Mouse (Mus musculus) testis, postnatal 10 days (tissue): ENCODE measurements around the gene Sema3e.

Experiments
- DNase-seq: peaks from one replicate; pipeline ENCODE4 v3.0.0; 2021; ENCODE audit warnings: low spot score

Gene Sema3e

GRCm38 (mm10) chr5:14025205-14026124 is at the start of gene Sema3e:
Gene Sema3e, plus strand, starts transcription at chr5:14025276.
- DNase-seq: peak; percentile 50

DNA sequence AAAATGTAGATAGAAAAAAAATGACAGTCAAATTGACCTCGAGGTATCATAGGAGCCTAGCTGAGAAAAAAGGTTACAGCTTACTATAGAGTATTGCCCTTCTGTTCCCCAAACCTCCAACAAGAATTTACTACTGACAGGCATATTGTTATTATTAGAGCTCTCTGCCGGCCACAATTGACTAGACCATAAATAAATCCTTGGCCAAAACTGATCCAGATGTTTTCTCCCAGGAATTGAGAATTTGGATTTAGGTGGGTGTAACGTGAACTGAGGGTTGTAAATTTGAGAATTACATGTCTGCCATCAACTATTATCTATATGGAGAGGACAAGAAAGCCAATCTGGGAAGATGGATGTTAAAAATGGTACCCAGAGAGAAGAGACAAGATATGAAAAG is 47.5 kb upstream of the Sema3e start:
- DNase-seq: no peak

GRCm38 (mm10) chr5:13979156-13979555 is 45.9 kb upstream of the Sema3e start:
- DNase-seq: no peak

- DNase-seq: no peak
These were observed 42.5 kb upstream of the Sema3e start for GRCm38 (mm10) chr5:13982417-13983054.

GRCm38 (mm10) chr5:13983608-13984007 is 41.5 kb upstream of the Sema3e start:
- no peak for DNase-seq

DNA sequence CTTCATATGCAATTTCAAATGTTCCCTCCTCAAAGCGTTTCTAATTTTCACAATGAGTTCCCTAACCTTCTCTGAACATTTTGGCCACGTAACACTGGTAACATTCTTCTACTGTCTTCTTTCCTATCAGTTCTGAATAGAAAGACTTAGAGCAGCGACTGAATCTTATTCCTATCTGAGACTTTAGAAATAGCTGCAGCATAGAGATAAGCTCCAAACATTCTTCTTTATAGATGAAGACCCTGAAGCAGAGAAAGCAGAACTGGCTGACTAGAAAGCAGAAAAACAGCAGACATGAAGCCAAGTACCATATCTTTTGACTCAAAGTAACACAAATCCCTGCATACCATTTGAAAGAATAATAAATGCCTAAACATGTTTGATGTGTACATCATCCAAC is 39.4 kb upstream of the Sema3e start:
- DNase-seq: no peak

DNA sequence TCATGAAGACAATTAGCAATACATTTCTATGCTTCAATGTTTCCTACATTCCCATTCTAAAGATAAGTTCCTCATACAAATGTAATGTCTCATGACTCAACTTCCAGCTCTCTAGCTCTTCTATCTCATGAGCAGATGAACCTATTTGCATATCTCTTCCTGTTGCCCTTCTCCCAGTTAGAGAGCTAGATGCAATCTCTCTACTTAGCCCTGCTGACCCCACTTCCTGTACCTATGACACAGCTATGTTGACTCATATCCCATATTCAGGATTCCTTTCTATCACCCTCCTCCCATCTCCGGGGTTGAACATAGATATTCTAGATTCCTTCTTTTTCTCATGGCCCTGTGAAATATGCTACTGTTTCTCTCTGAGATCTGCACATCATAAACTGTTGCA is 38.0 kb upstream of the Sema3e start:
- no peak for DNase-seq

DNA sequence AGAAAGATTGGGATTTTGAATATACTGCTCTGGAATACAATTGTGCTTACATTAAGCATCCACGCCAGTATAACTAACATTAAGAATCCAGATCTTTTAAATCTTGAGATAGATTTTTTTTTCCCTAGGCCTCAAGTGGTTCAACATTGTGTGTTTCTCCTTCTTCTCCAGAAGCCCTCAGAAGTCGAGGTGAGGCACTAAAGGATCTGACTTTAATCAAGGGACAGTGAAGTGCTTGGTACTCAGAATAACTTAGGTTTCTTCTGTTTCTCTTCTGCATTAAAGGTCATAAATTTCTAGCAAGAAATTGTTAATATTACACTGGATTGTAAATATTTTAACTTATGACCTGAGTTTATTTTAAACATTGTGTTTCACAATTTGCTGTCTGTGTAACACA is 37.1 kb upstream of the Sema3e start:
- no peak for DNase-seq

- DNase-seq: no peak
These were observed 32.2 kb upstream of the Sema3e start for GRCm38 (mm10) chr5:13992734-13993396.

GRCm38 (mm10) chr5:14028341-14028740 is 3.3 kb downstream of the Sema3e start:
- DNase-seq: no peak

- no peak for DNase-seq
These were observed 5.7 kb downstream of the Sema3e start for GRCm38 (mm10) chr5:14030796-14031195.

GRCm38 (mm10) chr5:14032056-14032455 is 7.0 kb downstream of the Sema3e start:
- no peak for DNase-seq

DNA sequence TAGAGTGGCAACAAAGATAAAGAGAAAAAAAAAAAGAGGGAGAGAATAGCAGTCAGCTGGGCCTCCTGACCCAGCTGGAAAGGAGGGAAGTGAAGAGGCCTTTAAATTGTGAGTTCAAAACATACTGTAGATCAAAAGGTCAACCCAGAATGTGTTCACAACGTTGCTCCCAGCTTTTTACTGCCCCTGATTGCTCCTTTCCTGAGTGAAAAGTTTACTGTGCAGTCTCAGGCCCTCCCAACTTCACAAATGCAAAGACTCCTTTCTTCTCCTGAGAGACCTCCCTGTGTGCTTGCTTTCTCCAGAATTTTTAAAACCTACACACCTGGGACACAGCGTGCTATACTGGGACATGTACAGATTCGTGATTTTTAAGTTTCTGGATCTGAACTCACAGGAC is 8.2 kb downstream of the Sema3e start:
- DNase-seq: no peak

- DNase-seq: no peak
These were observed 13.9 kb downstream of the Sema3e start for GRCm38 (mm10) chr5:14038813-14039496.

DNA sequence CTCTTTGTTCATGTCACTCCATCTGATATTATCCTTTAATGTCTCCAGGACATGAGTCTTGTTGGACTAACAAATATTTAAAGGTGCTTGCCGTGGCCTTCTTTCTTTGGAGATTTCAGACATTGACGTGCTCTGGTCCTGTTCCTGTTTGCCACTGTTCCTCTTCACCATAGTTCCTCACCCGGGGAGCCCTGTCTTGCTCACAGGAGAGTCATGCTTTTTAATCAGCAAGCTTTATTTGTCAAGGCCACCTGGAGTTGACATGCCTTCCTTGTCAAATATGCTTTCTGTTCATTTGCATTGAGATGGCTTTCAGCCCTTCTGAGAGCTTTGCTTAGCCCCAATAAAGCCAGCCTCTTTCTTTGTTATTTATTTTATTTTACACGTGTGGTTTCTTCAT is 15.1 kb downstream of the Sema3e start:
- no peak for DNase-seq

GRCm38 (mm10) chr5:14043116-14043515 is 18.0 kb downstream of the Sema3e start:
- DNase-seq: no peak

DNA sequence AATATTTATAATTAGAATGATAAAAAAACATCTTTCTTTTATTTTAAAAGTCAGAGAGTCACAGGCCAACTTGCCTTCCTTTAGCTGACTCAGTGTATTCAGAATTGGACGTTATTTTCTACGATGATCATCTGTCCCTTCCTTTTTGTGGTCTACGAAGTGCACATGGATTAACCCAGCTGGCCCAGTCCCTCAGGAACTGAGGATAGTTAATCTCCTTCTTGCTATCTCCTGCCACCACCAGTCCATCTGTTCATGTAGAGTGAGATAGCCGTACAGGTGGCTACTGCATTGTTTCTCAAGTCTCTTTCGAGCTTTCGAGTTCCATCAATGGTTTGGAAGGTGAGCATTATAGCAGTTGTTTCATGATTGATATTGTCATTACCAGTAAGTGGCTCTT is 18.9 kb downstream of the Sema3e start:
- DNase-seq: no peak

- DNase-seq: no peak
These were observed 23.6 kb downstream of the Sema3e start for GRCm38 (mm10) chr5:14048660-14049059.

DNA sequence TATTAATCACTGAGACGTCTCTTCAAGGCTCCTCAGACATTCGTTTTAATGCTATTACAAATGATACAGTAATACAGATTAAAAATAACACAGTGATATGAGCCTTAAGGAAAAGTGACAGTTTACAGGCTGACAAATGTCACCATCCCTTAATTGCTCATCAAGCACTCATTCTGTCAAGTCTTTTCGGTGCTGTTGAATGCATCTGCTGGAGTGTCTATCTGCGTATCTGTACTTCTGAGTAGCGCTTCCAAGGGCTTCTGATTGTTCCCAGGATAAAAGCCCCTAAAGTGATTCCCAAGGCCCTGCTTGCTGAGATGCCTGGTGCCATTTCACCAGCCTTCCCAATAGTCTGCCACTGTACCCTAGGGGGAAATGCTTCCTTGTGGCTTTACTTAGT is 29.4 kb downstream of the Sema3e start:
- DNase-seq: no peak

DNA sequence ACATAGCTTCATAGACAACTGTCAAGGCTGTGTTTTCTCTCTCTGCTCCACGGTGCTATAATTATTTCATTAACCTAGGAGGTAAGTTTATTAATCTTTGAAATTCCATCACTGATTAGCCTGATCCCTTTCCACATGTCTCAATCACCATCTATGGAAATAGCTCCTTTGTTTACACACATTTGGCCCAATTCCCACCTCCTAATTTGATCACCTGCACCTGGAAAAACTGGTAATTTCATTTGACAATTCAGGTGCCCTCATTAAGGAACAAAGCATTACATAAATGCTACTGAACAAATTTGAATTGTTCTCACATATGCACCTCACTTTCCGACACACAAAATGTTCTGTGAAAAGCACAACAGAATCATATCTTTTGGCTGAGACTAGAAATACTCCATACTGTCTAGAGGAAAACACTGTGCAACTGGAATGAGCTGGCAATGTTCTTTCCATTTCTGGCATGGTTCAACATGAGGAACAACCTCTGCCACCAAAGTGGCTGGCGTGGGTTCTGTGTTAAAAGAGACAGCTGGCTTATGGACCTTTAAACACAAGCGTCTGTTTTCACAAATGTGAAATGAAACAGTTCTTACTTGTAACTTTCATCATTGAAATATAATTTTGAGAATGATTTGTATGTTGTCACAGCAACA is 34.9 kb downstream of the Sema3e start:
- no peak for DNase-seq

DNA sequence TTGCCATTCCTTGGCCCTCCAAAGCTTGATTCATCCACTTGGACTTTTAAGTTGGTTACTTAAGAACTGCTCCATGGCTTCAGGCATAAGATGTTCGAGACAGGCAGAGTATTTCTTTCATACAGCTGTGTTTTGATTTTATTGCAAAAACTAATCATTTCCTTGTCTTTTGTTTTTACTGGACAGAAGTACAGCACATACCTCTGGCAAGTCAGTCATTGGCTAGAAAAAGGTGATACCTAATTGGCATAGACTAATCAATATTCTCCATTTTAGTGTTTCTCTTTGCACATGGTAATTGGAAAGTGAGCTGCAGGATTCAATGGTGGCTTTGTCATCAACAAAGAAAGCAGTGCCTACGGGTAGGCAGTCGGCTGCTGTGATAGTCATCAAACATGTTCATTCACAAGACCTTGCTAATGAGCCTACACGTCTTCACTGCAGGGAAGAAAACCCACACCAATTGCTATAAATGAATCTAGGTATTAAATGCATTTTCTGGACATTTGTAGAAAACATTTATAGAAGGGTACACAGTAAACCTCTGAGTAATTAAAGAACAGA is 37.9 kb downstream of the Sema3e start:
- no peak for DNase-seq
